Mouse (Mus musculus) MEL (cell line): Measurements from ENCODE around the gene Col5a3. TPM values are rescaled to one million over a fixed set of nuclear protein-coding genes. Genes with fewer than 3 reads are reported as not detected.

ENCODE experiments used
- DNase-seq: peaks from one replicate; pipeline ENCODE4 v3.0.0; 2011; ENCODE audit warnings: low read depth, low spot score
- H3K27ac ChIP-seq: 2 replicates; pipeline ENCODE4 v1.5.1; 2012; ENCODE audit warnings: low read depth, mild to moderate bottlenecking, control low read depth, low read length, moderate library complexity; ENCODE audit not compliant: control insufficient read depth
- H3K27me3 ChIP-seq, 2 experiments: fragments of 150-350 bp in 1 of 2; sonication (generic) in 1 of 2; 2 replicates each; pipeline ENCODE4 v1.6.1; 2012; ENCODE audit warnings: low read length in 2 of 2, mild to moderate bottlenecking in 2 of 2, improper control_type of control experiment in 1 of 2, moderate library complexity in 1 of 2; ENCODE audit not compliant: insufficient read depth in 2 of 2, control insufficient read depth in 1 of 2
- H3K36me3 ChIP-seq, 2 experiments: 2 replicates each; pipeline ENCODE4 v1.6.1; 2012 to 2014; ENCODE audit warnings: low read length in 2 of 2, improper control_type of control experiment in 1 of 2, inconsistent platforms in 1 of 2, mild to moderate bottlenecking in 1 of 2; ENCODE audit not compliant: insufficient read depth in 2 of 2, control insufficient read depth in 1 of 2
- H3K4me1 ChIP-seq, 2 experiments: fragments of 150-350 bp in 1 of 2; sonication (generic) in 1 of 2; 2 replicates each; pipeline ENCODE4 v1.6.1; 2012; ENCODE audit warnings: low read length in 2 of 2, improper control_type of control experiment in 1 of 2, mild to moderate bottlenecking in 1 of 2; ENCODE audit not compliant: insufficient read depth in 2 of 2, control insufficient read depth in 1 of 2
- H3K4me3 ChIP-seq, 2 experiments: fragments of 150-350 bp in 1 of 2; sonication (generic) in 1 of 2; 2 replicates each; pipeline ENCODE4 v1.5.1; 2012; ENCODE audit warnings: low read depth in 2 of 2, low read length in 2 of 2, mild to moderate bottlenecking in 2 of 2, moderate library complexity in 2 of 2, control low read depth in 1 of 2, improper control_type of control experiment in 1 of 2; ENCODE audit not compliant: control insufficient read depth in 1 of 2, insufficient read depth in 1 of 2
- H3K79me2 ChIP-seq: 2 replicates; pipeline ENCODE4 v1.6.1; 2012; ENCODE audit warnings: mild to moderate bottlenecking, low read length, moderate library complexity; ENCODE audit not compliant: control insufficient read depth, poor library complexity, insufficient read depth
- H3K9ac ChIP-seq: 2 replicates; pipeline ENCODE4 v1.6.1; 2012; ENCODE audit warnings: low read depth, mild to moderate bottlenecking, control low read depth, low read length, moderate library complexity; ENCODE audit not compliant: control insufficient read depth, poor library complexity, severe bottlenecking
- H3K9me3 ChIP-seq: fragments of 150-350 bp; sonication (generic); replicated peaks from 2 replicates; pipeline ENCODE4 v1.6.1; 2012; ENCODE audit warnings: mild to moderate bottlenecking, low read length, improper control_type of control experiment, moderate library complexity; ENCODE audit not compliant: insufficient read depth
- E2F4 ChIP-seq: IDR thresholded peaks from 2 replicates; pipeline ENCODE4 v1.6.1; 2011; ENCODE audit warnings: low read depth, low read length, improper control_type of control experiment, borderline replicate concordance
- EP300 ChIP-seq, 2 experiments: IDR thresholded peaks; 2 replicates each; pipeline ENCODE4 v1.6.1; 2011; ENCODE audit warnings: improper control_type of control experiment in 2 of 2, low read length in 2 of 2, low read depth in 1 of 2, mild to moderate bottlenecking in 1 of 2
- HCFC1 ChIP-seq: IDR thresholded peaks from 2 replicates; pipeline ENCODE4 v1.6.1; 2012; ENCODE audit warnings: low read depth, mild to moderate bottlenecking, inconsistent platforms, low read length, improper control_type of control experiment, moderate library complexity
- JUND ChIP-seq: IDR thresholded peaks from 2 replicates; pipeline ENCODE4 v1.6.1; 2011; ENCODE audit warnings: low read depth, mild to moderate bottlenecking, improper control_type of control experiment, low read length
- MAX ChIP-seq: IDR thresholded peaks from 2 replicates; pipeline ENCODE4 v1.6.1; 2011; ENCODE audit warnings: low read length, improper control_type of control experiment
- MAZ ChIP-seq: IDR thresholded peaks from 2 replicates; pipeline ENCODE4 v1.6.1; 2012; ENCODE audit warnings: low read depth, mild to moderate bottlenecking, inconsistent platforms, low read length, improper control_type of control experiment
- MYB ChIP-seq: IDR thresholded peaks from 2 replicates; pipeline ENCODE4 v1.6.1; 2011; ENCODE audit warnings: mild to moderate bottlenecking, low read depth, low read length, improper control_type of control experiment
- NRF1 ChIP-seq: IDR thresholded peaks from 2 replicates; pipeline ENCODE4 v1.6.1; 2014; ENCODE audit warnings: low read depth, mild to moderate bottlenecking, inconsistent platforms, low read length, improper control_type of control experiment, moderate library complexity; ENCODE audit not compliant: poor library complexity, insufficient read depth, severe bottlenecking
- POLR2AphosphoS5 ChIP-seq: IDR thresholded peaks from 2 replicates; pipeline ENCODE4 v1.6.1; 2012; ENCODE audit warnings: low read depth, borderline replicate concordance, mild to moderate bottlenecking, inconsistent platforms, low read length, moderate library complexity, mixed read lengths
- RAD21 ChIP-seq: IDR thresholded peaks from 2 replicates; pipeline ENCODE4 v1.6.1; 2011; ENCODE audit warnings: mild to moderate bottlenecking, low read depth, low read length, improper control_type of control experiment
- TAL1 ChIP-seq: IDR thresholded peaks from 2 replicates; pipeline ENCODE4 v1.6.1; 2012; ENCODE audit warnings: mild to moderate bottlenecking, inconsistent platforms, low read length, moderate library complexity, mixed read lengths
- TBP ChIP-seq: IDR thresholded peaks from 2 replicates; pipeline ENCODE4 v1.8.0; 2011; ENCODE audit warnings: low read depth, low read length, improper control_type of control experiment
- ZC3H11A ChIP-seq: IDR thresholded peaks from 2 replicates; pipeline ENCODE4 v1.6.1; 2012; ENCODE audit warnings: low read depth, mild to moderate bottlenecking, inconsistent platforms, low read length, improper control_type of control experiment
- ZKSCAN1 ChIP-seq: IDR thresholded peaks from 2 replicates; pipeline ENCODE4 v1.6.1; 2012; ENCODE audit warnings: low read depth, mild to moderate bottlenecking, inconsistent platforms, low read length, improper control_type of control experiment, moderate library complexity
- ZNF384 ChIP-seq: IDR thresholded peaks from 2 replicates; pipeline ENCODE4 v1.6.1; 2012; ENCODE audit warnings: low read depth, mild to moderate bottlenecking, inconsistent platforms, low read length, improper control_type of control experiment
- polyA plus RNA-seq, 2 experiments: library from polyadenylated mRNA; stranded (reverse) in 1 of 2; unstranded in 1 of 2; fragments of >175 nt in 1 of 2; fragments of >200 nt in 1 of 2; gene quantifications; 2 replicates each; pipeline versions ENCODE4 v1.2.1 to v1.2.4; 2012; ENCODE audit warnings: low replicate concordance in 2 of 2, low read depth in 1 of 2; ENCODE audit not compliant: insufficient read length in 2 of 2, insufficient read depth in 1 of 2, missing spikeins in 1 of 2
- total RNA-seq: library from RNA; depleted of rRNA; stranded (reverse); fragments of 300-350 nt; gene quantifications from 2 replicates; pipeline ENCODE4 v1.2.3, GENCODE M21; 2012

The Col5a3 gene
- total and polyA plus RNA-seq, 3 experiments: 0.08 to 0.53 TPM; not detected in 1

DNA sequence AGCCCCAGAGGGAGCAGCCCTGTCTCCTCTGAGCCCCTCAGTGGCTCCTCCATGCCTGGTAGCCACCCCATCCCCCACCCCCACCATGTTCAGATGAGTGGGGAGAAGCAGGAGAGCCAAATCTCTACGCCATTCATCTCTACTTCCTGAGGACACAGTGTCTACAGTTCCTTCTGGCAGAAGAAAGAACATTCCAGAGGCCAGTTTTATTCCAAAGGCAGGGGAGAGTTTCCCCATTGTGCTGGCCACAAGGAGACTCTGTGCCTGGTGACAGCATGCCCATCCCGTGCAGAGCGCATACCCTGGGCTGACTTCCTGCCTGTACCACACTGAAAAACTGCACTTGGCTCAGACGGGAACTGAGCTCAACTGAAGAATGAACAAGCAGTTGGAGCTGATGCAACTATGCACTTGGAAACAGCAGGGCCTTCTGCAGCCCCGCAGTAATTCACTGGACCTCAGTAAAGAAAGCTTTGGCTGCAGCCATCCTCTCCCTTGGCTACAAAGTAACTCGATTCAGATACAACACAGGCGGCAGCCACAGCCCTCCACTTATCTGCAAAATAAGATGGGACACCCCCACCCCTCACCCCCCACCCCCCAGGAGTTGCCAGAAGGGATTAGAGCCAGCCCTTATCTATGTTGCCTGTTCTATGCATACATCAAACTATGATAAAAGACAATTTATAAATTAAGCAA, 20.6 kb downstream of the Col5a3 start (continued):
- no peak for TF ChIP-seq POLR2AphosphoS5
- no peak for TF ChIP-seq ZNF384
- peak; percentile 41; the same call in 1 of the 2 replicates for TF ChIP-seq NRF1
- peak; percentile 75; the same call in 1 of the 2 replicates for TF ChIP-seq MAZ

- peaks cover 9 to 16% of the 10 kb centered on the region in 2 experiments for H3K4me1 ChIP-seq
- no peak for DNase-seq
- H3K36me3 ChIP-seq: peaks cover 0 to 12% of the 10 kb centered on the region in 2 experiments; a peak in 2 of 4 replicates
- no peak overlapping the region for H3K9ac ChIP-seq
- TF ChIP-seq E2F4 (no peak), TAL1 (no peak)
- no peak overlapping the region for H3K27ac ChIP-seq
- no peak overlapping the region for H3K4me3 ChIP-seq
- no peaks in the 10 kb centered on the region for H3K27me3 ChIP-seq
- no peaks in the 10 kb centered on the region for H3K79me2 ChIP-seq
- H3K9me3 ChIP-seq: no peaks in the 10 kb centered on the region
Measured at GRCm38 (mm10) chr9:20790345-20790744, 24.5 kb downstream of the Col5a3 start.

DNA sequence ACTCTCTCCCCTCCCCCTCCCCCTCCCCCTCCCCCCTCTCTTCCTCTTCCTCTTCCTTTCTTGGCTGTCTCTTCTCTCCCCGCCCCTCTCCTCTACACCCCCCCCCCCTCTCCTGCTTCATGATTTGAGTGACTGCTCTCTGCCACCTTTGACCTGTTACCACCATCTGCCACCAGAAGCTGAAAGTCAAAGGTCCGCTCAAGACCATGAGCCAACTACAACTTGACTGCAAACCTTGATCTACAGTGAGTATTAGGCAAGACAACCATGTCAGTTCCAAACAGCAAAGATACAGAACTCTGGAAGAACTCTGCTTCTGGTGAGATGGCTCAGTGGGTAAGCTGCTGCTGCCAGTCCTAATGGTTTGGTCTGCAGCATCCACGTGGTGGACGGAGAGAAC, 25.2 kb downstream of the Col5a3 start:
- Histone ChIP-seq H3K4me1 (peaks cover 5 to 12% of the 10 kb centered on the region in 2 experiments), H3K27me3 (no peaks in the 10 kb centered on the region), H3K79me2 (no peaks in the 10 kb centered on the region), H3K36me3 (peaks cover 0 to 7% of the 10 kb centered on the region in 2 experiments; a peak in 2 of 4 replicates), H3K9me3 (no peaks in the 10 kb centered on the region), H3K9ac (no peak overlapping the region), H3K4me3 (no peak overlapping the region), H3K27ac (no peak overlapping the region)
- no peak for DNase-seq
- no peak for TF ChIP-seq ZKSCAN1
- TF ChIP-seq EP300 (IDR thresholded peaks at IDR 0.05; ENCODE audit: low read depth in 1 of 2, low read length in 2 of 2): no peak
- no peak for TF ChIP-seq MYB
- no peak for TF ChIP-seq TBP
- TF ChIP-seq JUND: no peak
- TF ChIP-seq ZNF384: no peak
- no peak for TF ChIP-seq ZC3H11A
- no peak for TF ChIP-seq RAD21
- no peak for TF ChIP-seq MAX
- TF ChIP-seq HCFC1: no peak
